Mouse (Mus musculus) ES-E14 (cell line): ENCODE measurements at regions not wholly inside any gene's neighbourhood (a gene's known extent, or its start where the extent isn't known, plus 50 kb on each side); places are given as distances from the start of the nearest gene placed in this dataset.
"Not testable (repeated sequence)": the region's sequence is repeated elsewhere in the genome, so short reads cannot be mapped to it uniquely, and the experiment has no call there.

Experiments
- DNase-seq: peaks from one replicate; pipeline ENCODE4 v3.0.0-alpha.2; 2013; ENCODE audit warnings: low read depth, low spot score
- H3K27ac ChIP-seq: 2 replicates; pipeline ENCODE4 v1.5.1; 2012; ENCODE audit warnings: low read depth, mild to moderate bottlenecking, low read length, moderate library complexity, mixed read lengths; ENCODE audit not compliant: poor library complexity, insufficient read depth, severe bottlenecking
- H3K36me3 ChIP-seq: 2 replicates; pipeline ENCODE4 v1.6.1; 2012; ENCODE audit warnings: mild to moderate bottlenecking, low read length, moderate library complexity, mixed read lengths; ENCODE audit not compliant: control insufficient read depth, poor library complexity, insufficient read depth, severe bottlenecking
- H3K4me1 ChIP-seq, 2 experiments: fragments of 150-350 bp in 1 of 2; sonication (generic) in 1 of 2; 2 replicates each; pipeline ENCODE4 v1.6.1; 2012; ENCODE audit warnings: low read length in 2 of 2, mild to moderate bottlenecking in 1 of 2, mixed read lengths in 1 of 2; ENCODE audit not compliant: control insufficient read depth in 2 of 2, insufficient read depth in 2 of 2, poor library complexity in 1 of 2
- H3K4me3 ChIP-seq, 2 experiments: fragments of 150-350 bp in 1 of 2; sonication (generic) in 1 of 2; 2 replicates each; pipeline ENCODE4 v1.5.1; 2012; ENCODE audit warnings: low read length in 2 of 2, low read depth in 1 of 2, mild to moderate bottlenecking in 1 of 2, mixed read lengths in 1 of 2; ENCODE audit not compliant: insufficient read depth in 1 of 2, poor library complexity in 1 of 2, severe bottlenecking in 1 of 2
- H3K9ac ChIP-seq: 2 replicates; pipeline ENCODE4 v1.6.1; 2012; ENCODE audit warnings: low read depth, mild to moderate bottlenecking, low read length, mixed read lengths; ENCODE audit not compliant: poor library complexity, insufficient read depth, severe bottlenecking
- H3K9me3 ChIP-seq: fragments of 150-350 bp; sonication (generic); 2 replicates; pipeline ENCODE4 v1.6.1; 2012; ENCODE audit warnings: low read depth, mild to moderate bottlenecking, low read length; ENCODE audit not compliant: control insufficient read depth, insufficient read depth
- CHD2 ChIP-seq: IDR thresholded peaks from 2 replicates; pipeline ENCODE4 v1.6.1; 2014; ENCODE audit warnings: mild to moderate bottlenecking, low read depth, low read length, inconsistent platforms
- HCFC1 ChIP-seq: IDR thresholded peaks from 2 replicates; pipeline ENCODE4 v1.6.1; 2012; ENCODE audit warnings: low read length, inconsistent platforms, borderline replicate concordance; ENCODE audit not compliant: insufficient read depth
- MAFK ChIP-seq: IDR thresholded peaks from 2 replicates; pipeline ENCODE4 v1.6.1; 2014; ENCODE audit warnings: mild to moderate bottlenecking, low read depth, low read length, inconsistent platforms; ENCODE audit not compliant: insufficient read depth
- ZC3H11A ChIP-seq: IDR thresholded peaks from 2 replicates; pipeline ENCODE4 v1.6.1; 2012; ENCODE audit warnings: low read depth, mild to moderate bottlenecking, inconsistent platforms, low read length, borderline replicate concordance
- ZNF384 ChIP-seq: IDR thresholded peaks from 2 replicates; pipeline ENCODE4 v1.6.1; 2012; ENCODE audit warnings: low read depth, low read length, inconsistent platforms
- in situ Hi-C, 2 experiments: fragments of 600-800 bp; cut with MboI; formaldehyde crosslinking; loops; one replicate each; pipeline ENCODE4 v1.15.1; 2025; ENCODE audit warnings: low sequenced_read_pairs in 2 of 2, inconsistent platforms in 1 of 2; ENCODE audit not compliant: unreplicated experiment in 2 of 2

- no peak overlapping the region for H3K27ac ChIP-seq
- in situ Hi-C loops, result no loop called here
Observed at GRCm38 (mm10) chr9:115847289-115848074, 61.8 kb upstream of the Gadl1 start.

GRCm38 (mm10) chr9:115853210-115853842, 55.9 kb upstream of the Gadl1 start:
- H3K9ac ChIP-seq, H3K27ac ChIP-seq, H3K4me1 ChIP-seq, in situ Hi-C loops, H3K4me3 ChIP-seq, H3K9me3 ChIP-seq, DNase-seq, H3K36me3 ChIP-seq: not testable (repeated sequence)

More at GRCm38 (mm10) chr9:115847289-115848074, 61.8 kb upstream of the Gadl1 start:
- Histone ChIP-seq H3K9ac (no peak overlapping the region), H3K4me1 (no peaks in the 10 kb centered on the region; a peak in 1 of 4 replicates), H3K36me3 (no peaks in the 10 kb centered on the region), H3K9me3 (no peaks in the 10 kb centered on the region), H3K4me3 (no peak overlapping the region)
- TF ChIP-seq HCFC1, result no peak
- no peak for TF ChIP-seq MAFK
- TF ChIP-seq CHD2, result no peak
- TF ChIP-seq ZC3H11A, result no peak
- no peak for TF ChIP-seq ZNF384
- no peak for DNase-seq

- H3K27ac ChIP-seq, result no peak overlapping the region
- no peak for DNase-seq
- H3K9ac ChIP-seq, result no peak overlapping the region
- H3K4me1 ChIP-seq, result no peaks in the 10 kb centered on the region
- H3K4me3 ChIP-seq, result no peak overlapping the region
- in situ Hi-C loops, result no loop called here
- no peak for TF ChIP-seq CHD2
- TF ChIP-seq ZC3H11A, result no peak
- TF ChIP-seq MAFK, result no peak
- no peak for TF ChIP-seq ZNF384
- TF ChIP-seq HCFC1, result no peak
- H3K9me3 ChIP-seq, result no peaks in the 10 kb centered on the region
- no peaks in the 10 kb centered on the region for H3K36me3 ChIP-seq
Observed at GRCm38 (mm10) chr9:115857301-115857700, 52.0 kb upstream of the Gadl1 start.

GRCm38 (mm10) chr9:115858848-115859247, 50.4 kb upstream of the Gadl1 start:
- Histone ChIP-seq H3K27ac (no peak overlapping the region), H3K4me3 (no peak overlapping the region)
- in situ Hi-C loops, result no loop called here

More at GRCm38 (mm10) chr9:115858848-115859247, 50.4 kb upstream of the Gadl1 start:
- H3K9ac ChIP-seq, result no peak overlapping the region
- no peak for DNase-seq
- no peaks in the 10 kb centered on the region for H3K36me3 ChIP-seq
- no peaks in the 10 kb centered on the region for H3K4me1 ChIP-seq
- no peaks in the 10 kb centered on the region for H3K9me3 ChIP-seq
- TF ChIP-seq ZC3H11A (peak; percentile 7; the same call in 1 of the 2 replicates), MAFK (no peak)
